Mouse (Mus musculus) embryonic facial prominence, embryonic 10.5 days (tissue): ENCODE measurements at regions not wholly inside any gene's neighbourhood (a gene's known extent, or its start where the extent isn't known, plus 50 kb on each side); places are given as distances from the start of the nearest gene placed in this dataset.

ENCODE experiments used
- DNase-seq: peaks from one replicate; pipeline ENCODE4 v3.0.0-alpha.2; 2017; ENCODE audit warnings: low spot score
- H3K27ac ChIP-seq: fragments of 300-500 bp; sonication (generic); replicated peaks from 2 replicates; pipeline ENCODE4 v1.5.1; 2016; ENCODE audit warnings: mild to moderate bottlenecking
- H3K27me3 ChIP-seq: fragments of 300-500 bp; sonication (generic); replicated peaks from 2 replicates; pipeline ENCODE4 v1.6.1; 2016; ENCODE audit warnings: low read depth, mild to moderate bottlenecking; ENCODE audit not compliant: poor library complexity, severe bottlenecking
- H3K36me3 ChIP-seq: fragments of 300-500 bp; sonication (generic); replicated peaks from 2 replicates; pipeline ENCODE4 v1.6.1; 2016; ENCODE audit warnings: mild to moderate bottlenecking, moderate library complexity
- H3K4me1 ChIP-seq: fragments of 300-500 bp; sonication (generic); 2 replicates; pipeline ENCODE4 v1.6.1; 2016
- H3K4me3 ChIP-seq: fragments of 300-500 bp; sonication (generic); 2 replicates; pipeline ENCODE4 v1.5.1; 2016; ENCODE audit warnings: mild to moderate bottlenecking, moderate library complexity
- H3K9me3 ChIP-seq: fragments of 300-500 bp; sonication (generic); 2 replicates; pipeline ENCODE4 v1.6.1; 2016; ENCODE audit warnings: mild to moderate bottlenecking
- WGBS: fragments of 180-500 bp; shearing (Covaris S2); methylation state at CpG from one replicate; pipeline ENCODE4 v1.1.7; 2016; 5-methylcytosine and 5-hydroxymethylcytosine counted together

- Histone ChIP-seq H3K4me1 (no peaks in the 10 kb centered on the region), H3K9me3 (no peaks in the 10 kb centered on the region), H3K36me3 (no peaks in the 10 kb centered on the region), H3K27me3 (no peaks in the 10 kb centered on the region), H3K27ac (no peak overlapping the region), H3K4me3 (no peak overlapping the region)
- no peak for DNase-seq
- 90% methylated on average over 1 of the region's 1 CpGs for WGBS
Observed at GRCm38 (mm10) chr13:25984535-25984934, 714.2 kb upstream of the Nrsn1 start.

- Histone ChIP-seq H3K36me3 (no peaks in the 10 kb centered on the region), H3K27me3 (no peaks in the 10 kb centered on the region), H3K4me3 (no peak overlapping the region), H3K9me3 (no peaks in the 10 kb centered on the region), H3K27ac (no peak overlapping the region), H3K4me1 (no peaks in the 10 kb centered on the region)
- 80% methylated on average over 1 of the region's 1 CpGs for WGBS
- no peak for DNase-seq
Observed at GRCm38 (mm10) chr13:25983659-25984058, 713.4 kb upstream of the Nrsn1 start.

- H3K4me3 ChIP-seq, result no peak overlapping the region
- H3K4me1 ChIP-seq, result no peaks in the 10 kb centered on the region
- no peak for DNase-seq
- H3K27ac ChIP-seq, result no peak overlapping the region
- WGBS, result 74% methylated on average over 1 of the region's 1 CpGs
- no peaks in the 10 kb centered on the region for H3K27me3 ChIP-seq
- H3K9me3 ChIP-seq, result no peaks in the 10 kb centered on the region
- H3K36me3 ChIP-seq, result no peaks in the 10 kb centered on the region
Observed at GRCm38 (mm10) chr13:25978648-25979047, 708.3 kb upstream of the Nrsn1 start.

GRCm38 (mm10) chr13:25958592-25958991, 688.3 kb upstream of the Nrsn1 start:
- H3K4me1 ChIP-seq, result no peaks in the 10 kb centered on the region
- DNase-seq, result no peak
- H3K27me3 ChIP-seq, result no peaks in the 10 kb centered on the region
- no peak overlapping the region for H3K27ac ChIP-seq
- no peak overlapping the region for H3K4me3 ChIP-seq
- H3K9me3 ChIP-seq, result no peaks in the 10 kb centered on the region
- H3K36me3 ChIP-seq, result no peaks in the 10 kb centered on the region

- Histone ChIP-seq H3K9me3 (no peaks in the 10 kb centered on the region), H3K27ac (no peak overlapping the region), H3K27me3 (no peaks in the 10 kb centered on the region), H3K4me1 (no peaks in the 10 kb centered on the region), H3K36me3 (no peaks in the 10 kb centered on the region), H3K4me3 (no peak overlapping the region)
- 85% methylated on average over 4 of the region's 4 CpGs for WGBS
- no peak for DNase-seq
Observed at GRCm38 (mm10) chr13:25958153-25958466, 687.8 kb upstream of the Nrsn1 start.

- no peak for DNase-seq
- no peaks in the 10 kb centered on the region for H3K36me3 ChIP-seq
- no peaks in the 10 kb centered on the region for H3K9me3 ChIP-seq
- no peak overlapping the region for H3K27ac ChIP-seq
- no peak overlapping the region for H3K4me3 ChIP-seq
- no peaks in the 10 kb centered on the region for H3K27me3 ChIP-seq
- no peaks in the 10 kb centered on the region for H3K4me1 ChIP-seq
- 73% methylated on average over 4 of the region's 4 CpGs for WGBS
Observed at GRCm38 (mm10) chr13:25957451-25958152, 687.3 kb upstream of the Nrsn1 start.

- Histone ChIP-seq H3K9me3 (no peaks in the 10 kb centered on the region), H3K4me3 (no peak overlapping the region), H3K27ac (no peak overlapping the region), H3K27me3 (no peaks in the 10 kb centered on the region), H3K36me3 (no peaks in the 10 kb centered on the region), H3K4me1 (peaks cover 15% of the 10 kb centered on the region)
- DNase-seq, result no peak
- 87% methylated on average over 1 of the region's 1 CpGs for WGBS
Observed at GRCm38 (mm10) chr13:25937631-25938030, 667.3 kb upstream of the Nrsn1 start.

- DNase-seq, result no peak
- H3K4me3 ChIP-seq, result no peak overlapping the region
- no peaks in the 10 kb centered on the region for H3K36me3 ChIP-seq
- H3K4me1 ChIP-seq, result peaks cover 21% of the 10 kb centered on the region
- WGBS, result 47% methylated on average over 3 of the region's 3 CpGs
- H3K9me3 ChIP-seq, result no peaks in the 10 kb centered on the region
- H3K27me3 ChIP-seq, result no peaks in the 10 kb centered on the region
- H3K27ac ChIP-seq, result peak overlapping the region; percentile 78
Observed at GRCm38 (mm10) chr13:25933783-25934182, 663.5 kb upstream of the Nrsn1 start.

GRCm38 (mm10) chr13:25933246-25933645, 662.9 kb upstream of the Nrsn1 start:
- 60% methylated on average over 3 of the region's 3 CpGs for WGBS
- H3K36me3 ChIP-seq, result no peaks in the 10 kb centered on the region
- H3K4me3 ChIP-seq, result no peak overlapping the region
- no peaks in the 10 kb centered on the region for H3K9me3 ChIP-seq
- H3K27ac ChIP-seq, result peak overlapping the region; percentile 78
- peaks cover 21% of the 10 kb centered on the region for H3K4me1 ChIP-seq
- no peak for DNase-seq
- no peaks in the 10 kb centered on the region for H3K27me3 ChIP-seq

- H3K4me3 ChIP-seq, result no peak overlapping the region
- H3K27ac ChIP-seq, result peak overlapping the region; percentile 78
- H3K27me3 ChIP-seq, result no peaks in the 10 kb centered on the region
- no peaks in the 10 kb centered on the region for H3K36me3 ChIP-seq
- peaks cover 21% of the 10 kb centered on the region for H3K4me1 ChIP-seq
- no peaks in the 10 kb centered on the region for H3K9me3 ChIP-seq
- WGBS, result 0% methylated on average over 1 of the region's 1 CpGs
- DNase-seq, result peak; percentile 69
Observed at GRCm38 (mm10) chr13:25932810-25933209, 662.5 kb upstream of the Nrsn1 start.

- Histone ChIP-seq H3K9me3 (no peaks in the 10 kb centered on the region), H3K4me1 (peaks cover 21% of the 10 kb centered on the region), H3K27ac (peak overlapping the region; percentile 76), H3K27me3 (no peaks in the 10 kb centered on the region), H3K4me3 (no peak overlapping the region), H3K36me3 (no peaks in the 10 kb centered on the region)
- DNase-seq, result no peak
- 66% methylated on average over 2 of the region's 2 CpGs for WGBS
Observed at GRCm38 (mm10) chr13:25932365-25932764, 662.1 kb upstream of the Nrsn1 start.

GRCm38 (mm10) chr13:25925685-25926084, 655.4 kb upstream of the Nrsn1 start:
- DNase-seq, result no peak
- Histone ChIP-seq H3K27ac (no peak overlapping the region), H3K4me3 (no peak overlapping the region), H3K9me3 (no peaks in the 10 kb centered on the region), H3K27me3 (no peaks in the 10 kb centered on the region), H3K4me1 (no peaks in the 10 kb centered on the region), H3K36me3 (no peaks in the 10 kb centered on the region)
- 85% methylated on average over 5 of the region's 5 CpGs for WGBS

GRCm38 (mm10) chr13:25899871-25900270, 629.6 kb upstream of the Nrsn1 start:
- no peak overlapping the region for H3K4me3 ChIP-seq
- H3K9me3 ChIP-seq, result no peaks in the 10 kb centered on the region
- peaks cover 3% of the 10 kb centered on the region; the same call in 1 of the 2 replicates for H3K4me1 ChIP-seq
- DNase-seq, result no peak
- H3K27me3 ChIP-seq, result no peaks in the 10 kb centered on the region
- 87% methylated on average over 5 of the region's 5 CpGs for WGBS
- H3K27ac ChIP-seq, result no peak overlapping the region
- no peaks in the 10 kb centered on the region for H3K36me3 ChIP-seq

GRCm38 (mm10) chr13:25893150-25893549, 622.8 kb upstream of the Nrsn1 start:
- Histone ChIP-seq H3K36me3 (no peaks in the 10 kb centered on the region), H3K4me3 (no peak overlapping the region), H3K9me3 (no peaks in the 10 kb centered on the region), H3K27me3 (no peaks in the 10 kb centered on the region), H3K4me1 (no peaks in the 10 kb centered on the region), H3K27ac (no peak overlapping the region)
- 45% methylated on average over 2 of the region's 2 CpGs for WGBS
- no peak for DNase-seq
